Mouse (Mus musculus): ENCODE results near the gene Gm13691.
"Not testable (repeated sequence)": the region's sequence is repeated elsewhere in the genome, so short reads cannot be mapped to it uniquely, and the experiment has no call there.

Gm13691 gene

GRCm38 (mm10) chr2:84032505-84032904 is 42.2 kb downstream of the Gm13691 start:
- DNase-seq (ENCODE audit: low read depth, low spot score), result no peak

GRCm38 (mm10) chr2:84035997-84036396 is 45.6 kb downstream of the Gm13691 start:
- no peak for DNase-seq (ENCODE audit: low read depth, low spot score)

- no peak for DNase-seq (ENCODE audit: low read depth, low spot score)
Measured at GRCm38 (mm10) chr2:84037304-84037703, 47.0 kb downstream of the Gm13691 start.

- DNase-seq (ENCODE audit: low read depth, low spot score), result not testable (repeated sequence)
Measured at GRCm38 (mm10) chr2:84037943-84038342, 47.6 kb downstream of the Gm13691 start.

- no peak for DNase-seq (ENCODE audit: low read depth, low spot score)
Measured at GRCm38 (mm10) chr2:84039277-84039676, 48.9 kb downstream of the Gm13691 start.
